Mouse (Mus musculus) fibroblast of lung, adult 2 months (primary cell): ENCODE data around the gene Cmbl.

ENCODE experiments used
- DNase-seq: peaks from one replicate; pipeline ENCODE4 v3.0.0-alpha.2; 2011; ENCODE audit warnings: low read depth

Gene Cmbl

GRCm38 (mm10) chr15:31565184-31565583, at the start of gene Cmbl:
TSS of gene Cmbl (plus strand) at chr15:31565389.
- DNase-seq, result no peak

DNA sequence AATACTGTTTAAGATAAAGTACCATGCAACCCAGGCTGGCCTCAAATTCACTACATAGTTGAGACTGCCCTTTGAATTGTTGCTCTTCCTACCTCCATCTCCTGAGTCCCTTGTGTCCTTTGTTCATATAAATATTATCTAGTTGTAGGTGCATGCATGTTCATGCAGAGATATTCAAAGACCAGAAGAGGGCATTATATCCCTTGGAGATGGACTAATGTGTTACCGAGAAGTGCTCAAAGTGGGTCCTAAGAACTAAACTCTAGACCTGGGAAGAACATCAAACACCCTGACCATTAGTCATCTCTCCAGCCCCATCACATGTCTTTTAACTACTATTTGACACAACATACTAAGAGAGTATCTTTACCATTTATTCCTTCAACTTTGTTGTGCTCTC, 48.0 kb upstream of the Cmbl start:
- no peak for DNase-seq

- no peak for DNase-seq
Observed at GRCm38 (mm10) chr15:31518371-31518770, 46.8 kb upstream of the Cmbl start.

DNA sequence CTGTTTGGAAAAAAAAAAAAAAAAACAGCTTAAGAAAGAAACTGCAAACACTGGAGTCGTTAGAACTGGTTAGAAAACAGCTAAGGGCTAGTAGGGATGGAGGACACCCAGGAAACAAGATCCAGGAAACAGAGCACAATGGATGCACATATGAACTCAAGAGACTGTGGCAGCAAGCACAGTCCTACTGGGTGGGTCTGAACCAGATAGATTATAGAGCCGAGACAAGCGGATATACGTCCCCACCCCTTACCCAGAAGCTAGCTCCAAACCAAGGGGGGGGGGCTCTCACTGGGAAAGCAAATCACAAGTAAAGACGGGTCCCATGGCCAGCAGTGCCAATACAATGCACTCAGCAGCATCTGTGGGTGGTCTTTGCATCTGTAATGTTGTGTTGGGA, 46.2 kb upstream of the Cmbl start:
- DNase-seq, result no peak

DNA sequence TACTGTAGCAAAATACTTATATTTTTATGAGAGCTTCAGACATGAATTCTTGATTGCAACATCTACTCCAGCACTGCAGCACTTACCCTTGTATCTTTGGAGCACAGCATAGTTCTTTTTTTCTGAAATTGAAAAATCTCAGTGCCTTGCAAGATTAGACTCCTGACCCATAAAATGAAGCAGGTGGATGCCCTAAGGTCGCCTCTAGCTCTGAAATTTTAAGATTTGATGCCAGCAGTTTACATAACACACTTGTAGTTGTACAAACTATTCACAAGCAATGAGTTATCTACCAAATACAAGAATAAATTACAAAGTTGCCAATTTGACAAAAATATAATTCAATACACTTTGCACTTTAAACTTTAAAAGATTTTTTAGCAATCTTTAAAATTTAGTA, 38.7 kb upstream of the Cmbl start:
- DNase-seq, result no peak

DNA sequence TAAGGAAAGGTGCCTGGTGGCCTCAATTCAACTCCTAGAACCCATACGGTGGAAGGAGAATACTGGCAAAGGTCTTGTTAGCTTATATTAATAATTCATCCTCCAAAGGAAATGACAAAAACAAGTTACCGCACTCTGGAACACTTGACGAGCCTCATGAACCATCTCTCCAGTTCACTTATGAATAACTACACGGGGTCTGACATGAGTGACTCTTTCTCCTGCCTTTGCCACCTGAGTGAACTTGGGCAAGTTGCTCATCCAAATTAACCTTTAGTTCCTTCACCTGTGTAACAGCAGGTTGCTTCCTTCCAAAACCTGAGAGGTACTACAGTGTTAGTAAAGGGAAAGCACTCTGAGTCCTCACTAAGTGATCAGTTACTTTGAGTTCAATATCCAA, 36.7 kb upstream of the Cmbl start:
- DNase-seq, result no peak

DNA sequence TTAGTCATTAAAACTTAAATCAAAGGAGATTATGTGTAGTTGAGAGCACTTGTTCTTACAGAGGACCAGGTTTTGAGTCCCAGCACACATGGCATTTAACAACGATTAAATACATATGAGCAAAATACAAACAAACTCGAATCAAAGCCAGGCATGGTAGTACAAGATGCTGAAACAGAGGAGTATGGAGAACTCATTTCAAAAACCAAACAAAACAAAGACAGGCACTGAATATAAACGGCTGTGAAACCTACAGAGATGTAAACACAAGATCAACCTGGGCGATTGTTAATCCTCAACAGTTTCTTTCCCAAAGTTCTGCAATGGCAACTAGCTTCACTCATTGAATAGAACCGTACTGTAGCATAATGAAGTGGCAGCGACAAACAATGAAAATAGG, 36.1 kb upstream of the Cmbl start:
- no peak for DNase-seq

DNA sequence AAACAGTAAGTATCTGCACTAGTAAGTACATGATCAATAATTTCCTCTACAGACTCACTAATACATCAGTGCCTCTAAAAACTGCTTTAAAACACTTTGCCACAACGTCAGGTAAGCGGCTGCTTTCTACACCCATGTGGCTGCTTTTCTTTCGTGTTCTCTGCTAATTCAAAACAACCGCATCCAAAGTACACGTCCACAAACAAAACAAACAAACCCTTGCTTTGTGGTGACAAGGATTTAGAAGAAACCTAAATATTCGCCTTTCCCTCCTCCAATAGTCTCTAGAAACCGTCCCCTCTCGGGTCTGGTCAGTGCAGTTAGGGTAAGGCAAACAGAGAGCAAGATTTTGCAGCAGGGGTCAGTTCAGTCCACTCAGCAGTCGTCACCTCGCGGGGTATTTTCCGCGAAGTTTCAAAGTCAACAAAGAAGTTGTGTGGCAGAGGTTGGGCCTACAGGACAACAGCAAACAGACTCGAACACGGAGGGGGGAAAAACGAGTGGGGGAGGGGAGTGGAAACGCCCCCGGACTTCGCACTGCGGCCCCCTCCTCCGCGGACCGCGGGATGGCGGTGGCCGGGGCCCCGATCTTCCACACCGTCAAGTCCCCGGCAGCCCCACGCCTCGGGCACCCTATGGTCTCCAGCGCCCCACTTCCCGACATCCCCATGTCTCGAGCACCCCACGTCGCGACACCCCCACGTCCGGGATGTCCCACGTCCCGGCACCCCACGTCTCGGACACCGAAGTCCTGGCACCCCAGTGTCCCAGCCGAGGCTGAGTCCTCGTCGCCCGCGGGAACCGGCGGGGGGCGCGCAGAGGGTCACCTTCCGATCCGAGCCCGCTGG, 35.2 kb upstream of the Cmbl start:
- DNase-seq, result no peak

- no peak for DNase-seq
Observed at GRCm38 (mm10) chr15:31530659-31531445, 34.3 kb upstream of the Cmbl start, which contains the start of gene March6. TSS of gene March6 (minus strand) at chr15:31531053.

DNA sequence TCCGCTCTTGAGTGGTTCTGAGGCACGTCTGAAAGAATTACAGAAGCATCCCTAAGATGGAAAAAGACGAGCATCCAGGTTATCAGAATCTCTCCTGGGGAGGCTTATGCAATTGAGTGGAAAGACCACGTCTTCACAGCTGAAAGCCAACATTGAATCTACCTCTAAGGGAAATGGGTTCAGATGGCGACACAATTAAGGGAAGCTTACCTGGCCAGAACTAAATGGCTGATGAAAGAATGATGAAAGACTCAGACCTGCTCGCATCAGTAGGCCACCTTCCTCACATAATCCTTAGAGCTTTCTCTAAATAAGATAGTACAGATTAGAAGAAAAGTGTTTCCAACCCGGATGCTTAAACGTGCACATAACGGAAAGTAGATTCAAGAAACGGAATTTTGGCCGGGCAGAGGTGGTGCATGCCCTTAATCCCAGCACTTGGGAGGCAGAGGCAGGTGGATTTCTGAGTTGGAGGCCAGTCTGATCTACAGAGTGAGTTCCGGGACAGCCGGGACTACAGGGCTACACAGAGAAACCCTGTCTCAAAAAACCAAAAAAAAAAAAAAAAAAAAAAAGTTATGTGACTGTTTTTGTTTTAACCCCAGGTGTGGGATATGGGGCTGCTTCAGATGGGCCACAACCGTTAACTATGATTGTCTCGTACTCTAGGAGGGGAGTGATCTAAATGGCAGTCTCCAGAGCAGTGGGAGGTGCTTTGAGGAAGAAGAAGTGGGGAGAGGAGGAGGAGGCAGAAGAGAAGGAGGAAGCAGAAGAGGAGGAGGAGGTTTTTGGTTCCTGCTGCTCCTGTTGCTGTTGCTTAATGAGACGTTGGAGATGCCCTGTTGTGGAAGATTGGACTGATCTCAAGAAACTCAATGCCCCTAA, 33.5 kb upstream of the Cmbl start:
- DNase-seq, result no peak

- DNase-seq, result no peak
Observed at GRCm38 (mm10) chr15:31532331-31533021, 32.7 kb upstream of the Cmbl start.

DNA sequence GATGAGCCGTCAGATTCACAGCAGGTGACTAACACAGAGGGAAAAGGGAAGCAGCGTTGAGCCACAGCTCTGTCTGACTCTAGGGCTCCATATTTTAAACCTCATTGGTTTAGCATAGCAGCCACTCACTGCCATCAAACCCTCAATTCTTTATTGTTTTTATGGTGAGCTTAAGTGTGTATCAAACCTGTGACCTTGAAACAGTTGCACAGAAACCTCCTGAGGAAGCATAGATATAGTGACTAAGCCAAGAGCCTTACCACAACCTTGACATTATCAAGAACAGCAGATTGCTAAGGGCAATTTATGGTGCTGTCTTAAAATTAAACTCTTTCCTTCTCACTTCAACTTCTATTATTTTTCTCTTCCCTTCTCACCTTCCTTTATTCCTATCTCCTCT, 31.7 kb upstream of the Cmbl start:
- DNase-seq, result no peak

DNA sequence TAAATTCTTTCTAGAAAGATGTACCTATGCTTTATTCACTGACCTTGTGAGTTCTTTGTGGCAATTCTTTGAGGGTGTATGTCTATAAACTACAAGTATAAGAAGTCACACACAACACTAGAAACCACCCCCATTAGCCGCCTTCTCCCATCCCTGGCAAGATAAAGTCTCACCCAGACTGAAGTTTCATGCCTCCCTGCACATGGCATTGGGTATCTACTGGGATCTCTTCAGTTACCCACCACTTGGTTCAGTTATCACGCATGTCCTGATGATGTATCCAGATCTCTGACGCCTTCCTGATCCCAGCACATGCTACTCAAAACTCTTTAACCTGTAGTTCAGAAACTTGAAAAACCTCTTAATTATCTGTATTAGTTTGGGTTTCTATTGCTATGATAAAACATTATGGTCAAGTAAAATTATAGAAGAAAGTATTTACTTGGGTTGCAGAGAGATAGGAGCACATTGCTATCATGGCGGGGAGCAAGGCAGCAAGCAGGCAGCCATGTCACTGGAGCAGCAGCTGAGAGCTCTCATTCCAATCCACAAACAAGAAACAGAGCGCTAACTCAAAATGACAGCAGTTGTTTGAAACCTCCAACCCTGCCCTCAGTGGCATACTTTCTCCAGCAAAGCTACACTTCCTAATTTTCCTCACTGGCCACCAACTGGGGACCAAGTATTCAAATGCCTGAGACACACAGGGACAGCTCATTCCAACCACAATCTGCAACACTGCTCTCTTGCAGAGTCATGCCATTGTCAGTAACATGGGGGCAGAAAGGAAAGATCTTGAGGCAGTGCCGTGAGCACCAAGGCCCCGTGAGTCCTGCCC, 30.5 kb upstream of the Cmbl start:
- DNase-seq, result no peak

DNA sequence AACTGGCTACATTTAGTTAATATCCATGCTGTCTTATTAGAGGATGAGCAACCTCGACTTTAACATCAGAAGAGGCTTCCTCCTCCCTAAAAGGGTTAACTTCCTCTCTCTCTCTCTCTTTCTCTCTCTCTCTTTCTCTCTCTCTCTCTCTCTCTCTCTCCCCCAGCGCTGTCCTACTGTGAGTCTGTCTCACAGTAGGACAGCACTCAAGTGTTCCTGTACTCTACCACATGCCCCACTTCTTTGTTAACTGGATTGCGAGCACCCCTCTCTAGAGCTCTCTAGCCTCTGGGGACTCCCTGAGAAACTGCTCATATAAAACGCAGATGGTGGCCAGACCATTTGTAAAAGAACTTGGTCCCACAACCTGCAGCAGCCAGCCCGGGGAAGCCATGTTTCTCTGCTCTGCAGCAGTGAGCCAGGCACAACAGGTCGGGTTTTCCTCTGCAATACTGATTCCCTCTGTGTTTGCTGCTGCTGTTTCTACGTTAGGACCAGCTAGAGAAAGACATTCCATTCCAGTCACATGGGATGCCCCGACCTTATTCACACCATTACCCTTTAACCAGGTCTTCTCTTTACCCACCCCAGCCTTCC, 29.8 kb upstream of the Cmbl start:
- DNase-seq, result no peak

DNA sequence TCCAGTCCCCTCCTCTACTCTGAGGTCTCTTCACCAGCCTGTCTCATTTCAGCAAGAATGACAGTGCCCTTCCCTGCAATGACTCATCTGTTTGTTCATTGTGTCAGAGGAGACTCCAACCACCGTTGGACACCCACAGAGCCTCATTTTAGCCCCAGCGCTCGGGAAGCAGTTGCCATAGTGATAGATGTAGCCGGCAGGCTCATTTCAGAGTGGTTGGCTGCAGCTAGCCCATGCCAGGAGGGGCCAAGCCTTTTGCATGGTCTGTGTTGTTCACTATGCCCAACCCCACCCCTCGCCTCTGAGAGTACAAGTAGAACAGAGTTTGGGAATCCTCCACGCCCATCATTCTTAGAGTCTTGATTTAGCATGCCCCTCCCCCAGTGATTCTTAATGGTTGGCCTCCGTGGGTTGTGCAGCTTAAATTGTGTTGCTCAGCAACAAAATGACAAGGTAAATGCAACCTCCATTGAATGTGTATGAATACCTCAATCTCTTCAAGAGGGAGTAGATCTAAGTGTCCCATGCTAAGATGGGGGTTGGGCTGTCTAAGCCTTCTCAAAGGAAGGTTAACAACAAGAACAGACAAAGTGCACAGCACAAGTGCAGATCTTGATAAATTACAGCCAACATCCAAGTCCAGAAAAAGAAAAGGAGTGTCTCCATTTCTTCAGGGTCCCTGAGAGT, 29.0 kb upstream of the Cmbl start:
- no peak for DNase-seq

DNA sequence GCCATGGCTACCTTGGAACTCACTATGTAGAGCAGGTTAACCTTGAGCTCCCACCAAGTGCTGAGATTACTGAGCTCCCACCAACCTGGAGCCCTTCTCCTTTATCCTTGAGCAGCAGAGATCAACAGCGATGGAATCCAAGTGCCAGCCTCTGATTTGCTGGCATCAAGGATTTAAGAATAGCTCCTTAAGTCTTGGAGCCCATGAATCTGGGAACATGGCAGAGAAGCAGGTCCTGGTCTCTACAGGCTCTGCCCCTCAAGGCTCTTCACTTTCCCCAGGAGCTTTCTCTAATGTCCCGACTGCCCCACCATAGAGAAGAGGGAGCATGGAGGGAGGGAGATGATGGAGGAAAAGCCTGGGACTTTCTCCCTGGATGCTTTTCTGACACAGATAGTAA, 27.5 kb upstream of the Cmbl start:
- DNase-seq, result no peak

DNA sequence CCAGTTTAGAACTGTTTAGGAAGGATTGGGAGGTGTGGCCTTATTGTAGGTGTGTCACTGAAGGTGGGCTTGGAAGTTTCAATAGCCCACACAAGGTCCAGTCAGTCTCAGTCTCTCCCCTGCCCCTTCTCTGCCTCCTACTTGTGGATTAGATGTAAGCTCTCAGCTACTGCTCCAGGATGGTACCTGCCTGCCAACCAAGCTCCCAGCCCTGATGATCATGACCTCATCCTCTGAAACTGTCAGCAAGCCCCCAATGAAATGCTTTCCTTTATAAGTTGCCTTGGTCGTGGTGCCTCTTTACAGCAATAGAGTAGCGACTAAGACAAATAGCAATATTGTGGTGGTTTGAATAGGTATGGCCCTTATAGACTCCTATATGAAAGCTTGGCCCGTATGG, 26.8 kb upstream of the Cmbl start:
- DNase-seq, result no peak

DNA sequence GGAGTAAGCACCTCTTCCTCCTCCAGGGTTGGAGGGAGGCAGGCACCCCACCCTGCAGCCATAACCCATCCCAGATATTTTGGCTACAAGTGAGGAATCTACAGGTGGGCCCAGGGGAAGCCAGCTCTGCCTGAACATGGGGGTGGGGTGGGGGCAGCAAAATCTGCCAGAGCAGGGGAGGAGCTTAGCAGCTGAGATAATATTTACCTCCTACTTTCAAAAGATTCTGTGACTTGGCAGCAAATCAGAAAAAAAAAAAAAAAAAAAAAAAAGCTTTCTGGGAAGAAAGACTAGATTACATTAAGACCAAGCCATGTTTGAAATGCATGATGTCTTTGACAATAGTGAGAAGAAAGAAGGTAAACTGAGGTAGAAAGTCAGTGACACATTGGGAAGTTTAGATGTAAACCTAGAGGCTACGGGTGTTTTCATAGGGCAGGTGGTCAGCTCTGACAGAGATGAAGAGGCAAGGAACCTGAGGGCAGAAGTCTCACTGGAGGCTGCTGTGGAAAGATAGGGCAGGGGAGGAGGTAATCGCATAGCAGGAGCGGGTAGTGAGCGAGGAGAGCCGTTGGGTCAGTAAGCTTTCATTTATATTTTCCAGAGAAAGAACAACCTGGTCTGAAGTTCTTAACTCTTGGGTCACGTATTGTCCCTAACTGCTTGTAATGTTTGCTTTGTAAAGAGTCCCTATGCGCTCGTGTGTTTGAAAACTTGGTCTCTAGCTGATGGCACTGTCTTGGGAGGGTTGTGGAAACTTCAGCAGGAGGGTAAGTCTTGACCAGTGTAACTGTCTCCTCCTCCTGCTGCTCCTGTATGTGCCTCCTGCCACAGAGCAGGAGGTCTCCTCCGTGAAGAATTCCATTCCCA, 25.3 kb upstream of the Cmbl start:
- no peak for DNase-seq

DNA sequence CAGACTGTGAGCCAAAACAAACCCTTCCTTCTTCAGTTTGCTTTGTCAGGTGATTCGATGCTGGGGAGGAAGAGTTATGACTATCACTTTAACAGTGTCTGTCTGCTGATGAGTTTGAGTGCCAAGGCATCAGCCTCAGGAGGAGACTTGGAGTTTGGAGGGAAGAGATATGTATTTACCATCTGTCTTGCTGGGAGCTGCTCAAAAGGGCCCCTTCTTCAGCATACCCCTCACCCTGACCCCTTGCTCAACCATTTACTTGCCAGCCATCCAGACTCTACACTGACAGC, 24.7 kb upstream of the Cmbl start:
- no peak for DNase-seq
